Mouse (Mus musculus) erythroblast, adult 5-6 weeks (primary cell): ENCODE results near the gene Lrrc30. TPM values are rescaled to one million over a fixed set of nuclear protein-coding genes. Genes with fewer than 3 reads are reported as not detected.

Experiments used
- ATAC-seq: replicated peaks from 2 replicates; pipeline ENCODE4 v1.8.0; 2016; ENCODE audit warnings: moderate number of reproducible peaks, mild to moderate bottlenecking, moderate TSS enrichment, inconsistent platforms; ENCODE audit not compliant: poor library complexity, low FRiP score, severe bottlenecking
- total RNA-seq, 2 experiments: library from RNA; stranded (forward) in 1 of 2; stranded (reverse) in 1 of 2; fragments of 150-400 nt in 1 of 2; fragments of 200-764, 138-1000 nt in 1 of 2; gene quantifications; 2 replicates each; pipeline versions ENCODE4 v1.2.3 to v1.2.4; 2015 to 2017; ENCODE audit warnings: low replicate concordance in 2 of 2

The Lrrc30 gene
- total RNA-seq, 2 experiments from 2014 or later, result not detected

DNA sequence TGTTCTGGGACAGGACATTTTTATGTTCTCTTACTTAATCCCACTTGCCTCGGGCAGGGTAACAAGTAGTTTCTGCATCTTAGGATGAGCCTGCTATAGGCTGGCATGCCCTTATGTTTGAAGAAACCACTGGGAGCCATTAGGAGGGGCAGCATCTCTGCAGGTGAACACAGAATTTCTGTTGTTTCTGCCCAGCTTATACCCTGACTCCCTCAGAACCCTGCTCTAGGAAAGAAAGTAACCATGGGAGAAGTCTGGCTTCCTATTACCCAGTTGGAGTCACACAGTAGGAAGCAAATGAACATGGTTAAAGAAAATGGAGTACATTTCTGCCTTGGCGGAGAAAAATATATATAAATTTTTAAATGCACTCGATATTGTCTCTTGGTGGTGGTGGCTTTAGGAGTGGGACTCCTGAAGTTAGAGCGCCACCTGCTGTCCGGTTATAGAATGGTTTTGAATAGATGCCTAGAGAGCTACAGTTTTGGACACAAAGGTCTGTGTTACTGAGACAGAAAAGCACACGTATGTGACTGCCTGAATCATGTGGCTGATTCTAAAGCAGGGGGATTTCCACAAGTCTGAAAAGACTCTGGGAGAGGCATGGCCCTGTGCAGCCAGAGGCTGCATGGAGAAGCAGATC lies 47.5 kb downstream of the Lrrc30 start:
- no peak for ATAC-seq

DNA sequence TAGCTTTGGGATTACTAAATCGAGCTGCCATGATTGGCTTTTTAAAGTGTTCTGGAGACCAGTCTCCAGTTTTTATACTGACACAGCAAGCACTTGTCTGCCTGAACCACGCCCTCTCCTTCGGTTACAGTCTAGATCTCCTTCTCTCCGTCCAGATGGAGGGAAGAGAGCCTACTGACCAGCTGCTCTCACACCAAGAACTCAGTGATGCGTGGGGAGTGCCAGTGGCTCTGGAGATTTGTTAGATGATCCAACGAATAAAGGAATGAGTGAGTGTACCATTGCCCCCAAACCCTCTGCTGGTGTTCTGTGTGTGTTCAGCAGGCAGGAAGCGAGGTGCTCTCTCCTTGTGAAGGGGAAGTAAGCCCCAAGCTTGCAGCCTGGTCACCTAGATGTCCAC lies 48.0 kb downstream of the Lrrc30 start:
- no peak for ATAC-seq

- no peak for ATAC-seq
Observed at GRCm38 (mm10) chr17:67583422-67583821, 49.1 kb downstream of the Lrrc30 start.

DNA sequence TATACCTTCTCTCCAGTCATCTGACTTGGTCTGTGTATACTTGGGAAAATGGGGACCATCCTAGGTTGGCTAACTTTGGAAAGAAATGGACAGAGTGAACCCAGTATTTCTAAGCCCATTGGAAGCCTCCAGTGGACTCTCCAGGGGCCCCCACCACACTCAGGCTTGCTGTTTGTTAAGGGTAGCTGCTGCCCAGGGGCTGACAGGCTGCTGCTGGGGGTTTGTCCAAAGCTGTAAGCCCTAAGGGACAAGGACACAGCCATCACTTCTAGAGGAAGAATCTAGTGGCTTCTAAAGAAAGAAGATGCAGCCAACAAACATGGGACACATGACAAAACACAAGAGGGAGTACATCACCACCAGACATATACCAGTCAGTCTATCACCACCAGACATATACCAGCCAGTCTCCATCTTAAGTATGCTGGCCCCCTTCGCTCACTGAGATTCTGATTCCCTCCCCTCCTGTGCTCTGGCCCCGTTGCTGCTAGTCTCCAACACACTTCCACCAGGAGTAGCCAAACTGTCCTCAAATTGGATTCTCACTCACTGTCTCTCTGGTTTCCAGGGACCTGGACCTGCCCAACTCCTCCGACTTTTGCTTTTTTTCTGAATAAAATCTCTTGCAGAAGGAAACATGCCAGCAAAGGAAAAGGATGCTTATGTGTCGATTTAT lies 49.7 kb downstream of the Lrrc30 start:
- ATAC-seq, result no peak

DNA sequence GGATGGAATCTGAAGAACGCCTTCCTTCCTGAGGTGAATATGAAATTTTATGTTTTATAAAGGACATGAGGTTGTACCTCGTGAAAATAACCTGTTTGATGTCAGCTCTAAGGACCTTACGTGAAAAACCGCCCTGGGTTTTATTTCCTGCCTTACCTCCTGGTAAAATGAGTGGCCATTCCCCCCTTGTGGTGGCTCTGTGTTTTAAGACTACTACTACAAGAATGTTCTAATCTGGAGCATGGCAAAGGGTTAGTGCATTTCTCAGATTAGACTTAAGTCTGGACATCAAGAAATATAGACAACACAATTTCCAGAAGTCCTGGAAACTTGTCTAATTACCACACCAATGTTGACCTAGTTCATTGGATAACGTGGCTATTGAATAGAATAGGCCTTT lies 50.7 kb downstream of the Lrrc30 start:
- ATAC-seq, result no peak

Other genes with a start within 250 kb of the Lrrc30 start
- not detected in 2 replicates for gene Lama1, start 64.5 kb upstream of the Lrrc30 start, total RNA-seq (2015; ENCODE audit: low replicate concordance)
- gene Lama1, start 64.5 kb upstream of the Lrrc30 start, total RNA-seq (2017; ENCODE audit: low replicate concordance), result not detected in 2 replicates